Mouse (Mus musculus) C2C12 (cell line): ENCODE measurements around the gene Slc9a5.

Experiments used
- CTCF ChIP-seq: IDR thresholded peaks from one replicate; pipeline ENCODE4 v1.5.1; 2011; ENCODE audit not compliant: control insufficient read depth, insufficient read depth, insufficient read length
- MYOD1 ChIP-seq: IDR thresholded peaks from one replicate; pipeline ENCODE4 v1.6.1; 2011; ENCODE audit warnings: low read depth; ENCODE audit not compliant: control insufficient read depth, insufficient read length
- USF1 ChIP-seq: IDR thresholded peaks from one replicate; pipeline ENCODE4 v1.6.1; 2011; ENCODE audit warnings: low read depth, mild to moderate bottlenecking, control low read depth, moderate library complexity

DNA sequence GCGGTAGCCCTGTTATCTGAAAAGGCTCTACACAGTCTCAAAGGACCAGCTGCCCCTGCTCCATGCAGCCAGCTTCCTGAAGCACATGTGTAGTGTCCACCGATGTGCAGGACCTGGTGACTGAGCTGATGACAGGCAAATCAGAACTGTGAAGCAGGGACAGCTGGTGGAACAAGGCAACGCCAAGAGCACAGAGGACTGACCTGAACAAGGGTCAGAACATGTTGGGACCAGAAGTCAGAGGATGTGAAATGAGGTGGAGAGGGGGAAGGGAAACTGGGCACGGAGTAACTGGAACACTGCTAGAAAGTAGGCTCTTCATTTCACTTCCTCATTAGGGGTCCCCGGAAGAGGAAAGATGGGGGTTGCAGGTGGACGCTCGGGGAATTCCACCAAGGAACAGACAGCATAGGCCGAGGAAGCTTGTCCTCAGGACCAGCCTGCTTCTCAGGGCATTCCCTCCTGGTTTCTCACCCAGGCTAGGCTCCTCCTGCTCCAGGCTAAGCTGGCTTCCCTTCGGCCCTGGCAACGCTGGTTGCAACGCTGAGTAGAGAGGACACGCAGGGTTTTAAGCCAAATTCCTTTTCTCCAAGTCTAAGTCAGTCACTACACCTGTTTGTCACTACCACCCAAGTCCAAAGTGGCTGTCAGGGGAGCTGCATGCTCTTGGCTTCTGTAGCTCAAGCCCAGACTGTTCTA is 44.6 kb downstream of the Slc9a5 start:
- no peak for TF ChIP-seq USF1
- TF ChIP-seq MYOD1, result no peak
- TF ChIP-seq CTCF, result no peak
